9 mouse cellular contexts compared by ENCODE assay signal in the genomic region with DNA sequence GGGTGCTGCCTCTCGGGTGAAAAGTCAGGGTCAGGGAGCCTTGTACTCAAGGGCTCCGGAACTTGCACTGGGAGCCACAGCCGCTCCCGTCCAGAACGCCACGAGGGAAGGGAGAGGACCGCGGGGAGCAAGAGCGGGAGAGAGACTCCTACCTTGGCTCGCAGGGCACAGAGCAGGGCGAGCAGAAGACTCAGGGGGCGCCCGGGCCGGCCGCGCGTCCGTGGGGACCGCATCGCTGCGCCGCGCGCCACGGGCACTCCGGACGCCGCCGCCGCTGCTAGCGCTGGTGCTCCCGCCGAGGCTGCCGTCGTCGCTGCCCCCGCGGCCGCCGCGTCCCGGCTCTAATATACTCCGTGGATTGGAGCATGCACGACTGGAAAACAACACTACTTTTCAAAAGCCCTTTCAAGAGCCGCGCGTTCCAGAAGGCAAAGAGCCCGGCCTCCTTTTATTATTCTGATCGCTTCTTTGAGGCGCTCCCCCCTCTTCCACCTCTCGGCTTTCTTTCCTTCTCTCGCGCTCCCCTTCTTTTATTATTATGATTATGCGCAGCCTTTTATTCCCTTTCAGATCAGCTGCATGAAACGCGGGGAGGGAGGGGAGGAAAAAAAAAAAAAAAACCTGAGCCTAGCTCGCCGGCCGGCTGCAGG. TPM values are rescaled to one million over a fixed set of nuclear protein-coding genes. Genes with fewer than 3 reads are reported as not detected.
DNase-seq lines count a peak whose midpoint lies in the region; ATAC-seq and TF ChIP-seq lines count a peak whose summit lies in the region.
"Had no signal": no experiment of that assay in that cellular context is flagged by ENCODE, and none has a peak within 500 bp of the region (broad histone marks: within the 10 kb centered on the region; RNA-seq: fewer than 3 reads in every experiment).

A gene (minus strand): TSS at position 620 of the 650 bp plus-strand sequence.

- H3K27me3 ChIP-seq in forebrain, embryonic 15.5 days = peaks cover 13% of the 10 kb centered on the region
- peaks cover 9% of the 10 kb centered on the region; the same call in 1 of the 2 replicates for H3K27me3 ChIP-seq in hindbrain, embryonic 12.5 days
- H3K27me3 ChIP-seq in midbrain, embryonic 14.5 days (ENCODE audit: control insufficient read depth, insufficient read depth, low read length) = no peaks in the 10 kb centered on the region
- no peaks in the 10 kb centered on the region for H3K27me3 ChIP-seq in stomach, postnatal 0 days (ENCODE audit: control insufficient read depth, insufficient read depth, low read length)

- peak; percentile 32 to 45 for DNase-seq in cerebellum, postnatal 25 days
- no peak for DNase-seq in cerebellum, adult 9-11 months
- DNase-seq in adrenal gland, adult 2 months = peak; percentile 73
- DNase-seq in left cerebral cortex, postnatal 36 days (ENCODE audit: low spot score in 2 of 2) = peak; percentile 15 to 25
- peak; percentile 81 for DNase-seq in midbrain, embryonic 14.5 days
- DNase-seq in stomach, postnatal 0 days (ENCODE audit: low spot score) = peak; percentile 58

- ATAC-seq in forebrain, embryonic 15.5 days (replicated peaks) = peak; percentile 27
- ATAC-seq in hindbrain, embryonic 12.5 days (ENCODE audit: low FRiP score) = peak; percentile 36
- peak; percentile 16 for ATAC-seq in midbrain, embryonic 14.5 days (ENCODE audit: low FRiP score, low TSS enrichment)
- no peak for ATAC-seq in stomach, postnatal 0 days (ENCODE audit: low FRiP score, low TSS enrichment)

- peak within 1 kb of the TSS; percentile 97 for H3K4me2 ChIP-seq in forebrain, embryonic 15.5 days (replicated peaks)
- peak within 1 kb of the TSS; percentile 84 for H3K4me2 ChIP-seq in hindbrain, embryonic 12.5 days (replicated peaks)
- H3K4me2 ChIP-seq in midbrain, embryonic 14.5 days (ENCODE audit: low read length) = peak within 1 kb of the TSS; percentile 97
- H3K4me2 ChIP-seq in stomach, postnatal 0 days (replicated peaks; ENCODE audit: low read depth) = peak within 1 kb of the TSS; percentile 94

- intact Hi-C loops in left cerebral cortex, postnatal 36 days (cut with DNase I) = loop anchor here (5.0 to 10.0 kb wide), 2 partner anchors 201 to 616 kb away; no protein-coding TSS in a partner anchor

- H3K4me3 ChIP-seq in forebrain, embryonic 15.5 days = peak within 1 kb of the TSS; percentile 63
- H3K4me3 ChIP-seq in hindbrain, embryonic 12.5 days = peak within 1 kb of the TSS; percentile 62
- peak within 1 kb of the TSS; percentile 60 for H3K4me3 ChIP-seq in midbrain, embryonic 14.5 days (replicated peaks; ENCODE audit: low read depth, low read length)
- peak within 1 kb of the TSS; percentile 81 for H3K4me3 ChIP-seq in stomach, postnatal 0 days (ENCODE audit: low read depth, low read length)

- H3K27ac ChIP-seq in forebrain, embryonic 15.5 days (replicated peaks) = peak within 1 kb of the TSS; percentile 69
- peak within 1 kb of the TSS; percentile 90 for H3K27ac ChIP-seq in hindbrain, embryonic 12.5 days
- peak within 1 kb of the TSS; percentile 77 for H3K27ac ChIP-seq in midbrain, embryonic 14.5 days (replicated peaks; ENCODE audit: low read depth, low read length)
- H3K27ac ChIP-seq in stomach, postnatal 0 days (replicated peaks) = peak within 1 kb of the TSS; percentile 99

- no peak for TF ChIP-seq EP300 in stomach, postnatal 0 days (optimal IDR thresholded peaks at IDR 0.05)

- H3K36me3 ChIP-seq in forebrain, embryonic 15.5 days = no peaks in the 10 kb centered on the region
- H3K36me3 ChIP-seq in hindbrain, embryonic 12.5 days = no peaks in the 10 kb centered on the region
- H3K36me3 ChIP-seq in midbrain, embryonic 14.5 days (ENCODE audit: control insufficient read depth, insufficient read depth, low read length) = no peaks in the 10 kb centered on the region
- H3K36me3 ChIP-seq in stomach, postnatal 0 days (ENCODE audit: control insufficient read depth, insufficient read depth, low read length) = no peaks in the 10 kb centered on the region

- peaks cover 55% of the 10 kb centered on the region for H3K4me1 ChIP-seq in forebrain, embryonic 15.5 days
- peaks cover 44% of the 10 kb centered on the region for H3K4me1 ChIP-seq in hindbrain, embryonic 12.5 days
- peaks cover 37% of the 10 kb centered on the region for H3K4me1 ChIP-seq in midbrain, embryonic 14.5 days (ENCODE audit: control insufficient read depth, insufficient read depth, low read length)
- H3K4me1 ChIP-seq in stomach, postnatal 0 days (replicated peaks; ENCODE audit: control insufficient read depth, insufficient read depth) = no peaks in the 10 kb centered on the region

- under 1% methylated on average over 58 of the region's 59 CpGs for WGBS in forebrain, embryonic 15.5 days
- WGBS in hindbrain, embryonic 12.5 days = under 1% methylated on average over 58 of the region's 59 CpGs
- WGBS in midbrain, embryonic 14.5 days = under 1% methylated on average over 59 of the region's 59 CpGs
- under 1% methylated on average over 59 of the region's 59 CpGs for WGBS in stomach, postnatal 0 days

- TF ChIP-seq CTCF in stomach, postnatal 0 days (IDR thresholded peaks at IDR 0.05; ENCODE audit: low read depth) = no peak

- H3K9ac ChIP-seq in forebrain, embryonic 15.5 days (replicated peaks) = peak within 1 kb of the TSS; percentile 58
- peak within 1 kb of the TSS; percentile 74 for H3K9ac ChIP-seq in hindbrain, embryonic 12.5 days
- H3K9ac ChIP-seq in midbrain, embryonic 14.5 days (replicated peaks; ENCODE audit: low read length) = peak within 1 kb of the TSS; percentile 51
- peak within 1 kb of the TSS; percentile 93 for H3K9ac ChIP-seq in stomach, postnatal 0 days (ENCODE audit: low read length)

- no peaks in the 10 kb centered on the region for H3K9me3 ChIP-seq in forebrain, embryonic 15.5 days
- H3K9me3 ChIP-seq in hindbrain, embryonic 12.5 days (replicated peaks) = no peaks in the 10 kb centered on the region
- no peaks in the 10 kb centered on the region for H3K9me3 ChIP-seq in midbrain, embryonic 14.5 days (ENCODE audit: control insufficient read depth, low read length)
- no peaks in the 10 kb centered on the region for H3K9me3 ChIP-seq in stomach, postnatal 0 days (ENCODE audit: control insufficient read depth, low read length)

RNA-seq across cellular contexts. Expression of the gene that starts here (rescaled TPM):
- 10 to 100 TPM in 1 of 2 experiments, 1 to 10 TPM in 1; 9.7 to 12.3 TPM for total RNA-seq in adrenal gland, adult 2 months (2021)
- 2.8 and 3.6 TPM in 2 replicates for polyA plus RNA-seq in adrenal gland, adult 2 months (2012; rRNA removed)
- 10.0 and 11.2 TPM in 2 replicates for polyA plus RNA-seq in forebrain, embryonic 15.5 days (2015; fragmentation: Nextera tagmentation; extraction: Ambion mirVana)
- 31.6 and 34.0 TPM in 2 replicates for polyA plus RNA-seq in hindbrain, embryonic 12.5 days (2016; fragmentation: Nextera tagmentation; extraction: Ambion mirVana)
- 1 to 10 TPM; 5.3 to 5.8 TPM for total RNA-seq in left cerebral cortex, postnatal 36 days (2021)
- polyA plus RNA-seq in midbrain, embryonic 14.5 days (2014; fragmentation: Nextera tagmentation; extraction: Ambion mirVana) = 9.5 and 18.4 TPM in 2 replicates
- 8.2 and 8.8 TPM in 2 replicates for polyA plus RNA-seq in stomach, postnatal 0 days (2015; fragmentation: Nextera tagmentation; extraction: Ambion mirVana)
- total RNA-seq: MEL had no signal
